Mouse (Mus musculus) C2C12 (cell line): ENCODE measurements around the gene Ddx27. TPM values are rescaled to one million over a fixed set of nuclear protein-coding genes. Genes with fewer than 3 reads are reported as not detected.
"Not testable (repeated sequence)": the region's sequence is repeated elsewhere in the genome, so short reads cannot be mapped to it uniquely, and the experiment has no call there.

Experiments
- H3K27me3 ChIP-seq: one replicate; pipeline ENCODE4 v1.6.1; 2011; ENCODE audit not compliant: control insufficient read depth, insufficient read depth, insufficient read length
- H3K36me3 ChIP-seq: one replicate; pipeline ENCODE4 v1.6.1; 2011; ENCODE audit not compliant: control insufficient read depth, insufficient read depth
- H3K4me3 ChIP-seq: one replicate; pipeline ENCODE4 v1.5.1; 2011; ENCODE audit warnings: mild to moderate bottlenecking, control low read depth; ENCODE audit not compliant: poor library complexity, insufficient read depth, severe bottlenecking
- H3K79me2 ChIP-seq: one replicate; pipeline ENCODE4 v1.6.1; 2011; ENCODE audit not compliant: control insufficient read depth, insufficient read depth
- H3K79me3 ChIP-seq: one replicate; pipeline ENCODE4 v1.6.1; 2011; ENCODE audit warnings: low read depth, control low read depth
- H3ac ChIP-seq: one replicate; pipeline ENCODE3; 2011; ENCODE audit warnings: low read depth; ENCODE audit not compliant: control insufficient read depth, insufficient read length
- CEBPB ChIP-seq: IDR thresholded peaks from one replicate; pipeline ENCODE4 v1.6.1; 2011; ENCODE audit warnings: low read depth, mild to moderate bottlenecking, control low read depth, moderate library complexity
- CTCF ChIP-seq: IDR thresholded peaks from one replicate; pipeline ENCODE4 v1.5.1; 2011; ENCODE audit not compliant: control insufficient read depth, insufficient read depth, insufficient read length
- FOSL1 ChIP-seq: IDR thresholded peaks from one replicate; pipeline ENCODE4 v1.8.0; 2011; ENCODE audit warnings: mild to moderate bottlenecking, low read length; ENCODE audit not compliant: poor library complexity, insufficient read depth, severe bottlenecking
- MAX ChIP-seq: IDR thresholded peaks from one replicate; pipeline ENCODE4 v1.6.1; 2011; ENCODE audit warnings: mild to moderate bottlenecking, control low read depth
- MYOD1 ChIP-seq: IDR thresholded peaks from one replicate; pipeline ENCODE4 v1.6.1; 2011; ENCODE audit warnings: low read depth; ENCODE audit not compliant: control insufficient read depth, insufficient read length
- MYOG ChIP-seq: IDR thresholded peaks from one replicate; pipeline ENCODE4 v1.6.1; 2011; ENCODE audit not compliant: control insufficient read depth, insufficient read length; ENCODE audit errors: extremely low read depth
- USF1 ChIP-seq: IDR thresholded peaks from one replicate; pipeline ENCODE4 v1.6.1; 2011; ENCODE audit warnings: low read depth, mild to moderate bottlenecking, control low read depth, moderate library complexity
- polyA plus RNA-seq: library from polyadenylated mRNA; unstranded; fragments of >200 nt; fragmentation: generic; extraction: Trizol; gene quantifications from one replicate; pipeline ENCODE4 v1.2.1, GENCODE M21; 2012; ENCODE audit warnings: missing spikeins

The Ddx27 gene
- polyA plus RNA-seq, 1 experiment: 76.4 TPM

DNA sequence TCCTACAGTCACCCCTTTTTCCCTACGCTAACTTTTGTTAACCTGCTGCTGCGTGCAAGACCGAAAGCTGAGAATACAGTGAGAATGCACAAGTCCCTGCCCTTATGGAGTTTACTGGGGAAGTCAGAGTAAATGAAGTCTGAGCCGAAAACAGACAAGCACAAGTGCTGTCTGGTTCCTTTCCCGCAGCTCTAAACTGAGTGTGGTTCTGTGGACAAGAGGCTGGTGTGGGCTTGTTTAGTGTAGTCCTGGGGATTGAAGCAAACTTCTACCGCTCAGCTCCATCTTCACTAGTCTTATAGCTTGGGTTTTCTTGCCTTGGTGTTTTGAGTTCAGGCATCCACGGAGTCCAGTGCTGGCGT lies 18.5 kb upstream of the Ddx27 start:
- Histone ChIP-seq H3K4me3 (peak overlapping the region; percentile 84), H3ac (peak overlapping the region; percentile 64), H3K36me3 (no peaks in the 10 kb centered on the region), H3K79me3 (peaks cover 39% of the 10 kb centered on the region), H3K79me2 (peaks cover 46% of the 10 kb centered on the region), H3K27me3 (no peaks in the 10 kb centered on the region)
- TF ChIP-seq FOSL1 (no peak), MAX (no peak), USF1 (no peak), MYOD1 (no peak), CTCF (no peak), CEBPB (no peak), MYOG (no peak)

DNA sequence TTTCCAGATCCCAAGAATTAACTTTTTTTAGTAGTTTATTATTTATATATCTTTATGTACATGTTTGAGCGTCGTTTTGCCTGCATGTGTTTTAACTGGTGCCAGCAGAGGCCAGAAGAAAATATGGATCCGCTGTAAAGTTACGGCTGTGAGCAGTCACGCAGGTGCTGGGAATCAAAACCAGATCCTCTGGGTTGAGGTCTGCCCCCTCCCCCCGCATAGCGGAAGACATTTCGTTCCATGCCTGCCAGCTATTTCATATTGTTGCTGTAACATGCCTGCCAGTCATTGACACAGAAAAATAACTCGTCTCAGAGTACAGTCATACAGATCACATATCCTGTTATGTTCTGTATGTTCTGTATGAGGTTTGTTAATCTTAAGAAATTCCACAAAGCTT lies 13.5 kb upstream of the Ddx27 start:
- H3K79me2 ChIP-seq: no peaks in the 10 kb centered on the region
- H3K79me3 ChIP-seq: no peaks in the 10 kb centered on the region
- H3K27me3 ChIP-seq: peaks cover 4% of the 10 kb centered on the region
- no peak overlapping the region for H3ac ChIP-seq
- TF ChIP-seq CTCF: no peak
- TF ChIP-seq MYOD1: no peak
- no peak for TF ChIP-seq MAX
- TF ChIP-seq CEBPB: no peak
- TF ChIP-seq USF1: no peak
- TF ChIP-seq FOSL1: no peak
- TF ChIP-seq MYOG: no peak
- H3K4me3 ChIP-seq: no peak overlapping the region
- no peaks in the 10 kb centered on the region for H3K36me3 ChIP-seq

DNA sequence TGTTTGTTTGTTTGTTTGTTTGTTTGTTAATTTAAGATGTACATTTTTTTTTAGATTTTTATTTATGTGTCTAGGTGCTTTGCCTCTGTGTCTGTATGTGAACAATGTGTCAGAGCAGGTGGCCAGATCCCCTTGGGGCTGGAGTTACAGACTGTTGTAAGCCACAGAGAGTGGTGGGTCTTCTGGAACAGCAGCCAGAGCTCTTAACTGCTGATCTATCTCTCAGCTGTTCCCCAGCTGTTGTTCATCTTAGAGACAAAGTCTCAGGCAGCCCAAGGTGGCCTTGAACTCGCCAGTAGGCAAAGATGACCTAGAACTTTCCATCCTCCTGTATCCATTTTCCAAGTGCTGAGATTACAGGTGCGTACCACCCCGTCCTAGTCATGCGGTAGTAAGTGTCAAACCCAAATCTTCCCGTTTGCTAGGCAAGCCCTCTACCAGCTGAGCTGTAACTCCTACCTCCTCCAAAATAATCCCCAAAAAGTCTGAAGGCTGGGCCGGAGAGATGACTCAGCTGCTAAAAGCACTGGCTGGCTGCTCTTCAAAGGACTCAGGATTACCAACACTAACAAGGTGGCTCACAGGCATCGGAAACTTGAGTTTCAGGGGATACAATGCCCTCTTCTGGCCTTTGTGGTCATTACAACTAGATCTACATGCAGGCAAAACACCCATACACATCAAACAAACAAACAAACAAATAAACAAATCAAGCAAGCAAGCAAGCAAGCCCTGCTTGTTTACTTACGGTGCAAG lies 10.7 kb upstream of the Ddx27 start:
- Histone ChIP-seq H3K36me3 (no peaks in the 10 kb centered on the region), H3K79me2 (no peaks in the 10 kb centered on the region), H3K4me3 (no peak overlapping the region), H3K27me3 (peaks cover 23% of the 10 kb centered on the region), H3K79me3 (no peaks in the 10 kb centered on the region), H3ac (no peak overlapping the region)
- TF ChIP-seq CEBPB (no peak), USF1 (no peak), MYOD1 (no peak), MYOG (no peak), FOSL1 (no peak), MAX (no peak), CTCF (peak; percentile 17)

DNA sequence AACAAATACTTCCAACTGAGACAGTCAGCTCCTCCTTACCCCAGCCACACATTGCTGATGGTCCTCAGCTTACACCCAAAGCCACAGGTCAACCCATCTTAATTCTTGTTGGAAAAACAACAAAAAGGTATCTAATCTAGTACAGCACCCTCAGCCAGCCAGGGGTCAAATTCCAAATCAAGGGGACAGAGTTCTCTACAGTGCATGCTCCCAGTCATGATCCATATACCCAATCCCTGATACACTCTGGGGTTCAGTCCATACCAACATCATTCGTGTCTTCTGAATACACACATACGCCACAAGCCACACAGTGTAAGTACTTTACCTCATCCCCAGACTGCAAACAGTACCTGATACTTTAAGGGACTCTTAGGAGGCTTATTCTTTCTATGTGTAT lies 8.6 kb upstream of the Ddx27 start:
- Histone ChIP-seq H3K27me3 (peaks cover 28% of the 10 kb centered on the region), H3K4me3 (no peak overlapping the region), H3K36me3 (no peaks in the 10 kb centered on the region), H3K79me3 (no peaks in the 10 kb centered on the region), H3ac (no peak overlapping the region), H3K79me2 (no peaks in the 10 kb centered on the region)
- TF ChIP-seq CTCF (no peak), CEBPB (no peak), MYOD1 (no peak), FOSL1 (no peak), MAX (no peak), MYOG (no peak), USF1 (no peak)

DNA sequence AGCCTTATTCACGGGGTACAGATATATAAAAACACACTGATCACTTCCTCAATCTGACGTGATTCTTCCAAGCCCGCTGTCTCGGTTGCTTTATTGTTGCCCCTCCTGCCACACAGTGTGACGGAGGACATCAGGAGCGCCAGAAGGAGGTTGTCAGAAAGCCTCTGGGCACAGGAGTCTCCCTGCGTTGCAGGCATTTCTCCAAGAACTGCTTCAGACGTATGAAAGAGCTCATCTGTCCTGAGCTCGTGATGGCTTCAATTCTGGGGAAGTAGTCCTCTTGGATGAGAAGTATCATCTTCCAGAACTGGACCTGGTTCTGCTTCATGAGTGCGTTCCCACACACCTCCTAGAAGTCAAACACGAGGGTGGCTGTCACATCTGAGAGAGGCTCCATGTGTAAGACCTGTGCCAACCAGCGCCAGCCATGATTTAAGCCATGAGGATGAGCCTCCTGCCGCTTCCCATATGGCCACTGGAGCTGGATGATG lies 7.9 kb upstream of the Ddx27 start:
- no peaks in the 10 kb centered on the region for H3K79me2 ChIP-seq

DNA sequence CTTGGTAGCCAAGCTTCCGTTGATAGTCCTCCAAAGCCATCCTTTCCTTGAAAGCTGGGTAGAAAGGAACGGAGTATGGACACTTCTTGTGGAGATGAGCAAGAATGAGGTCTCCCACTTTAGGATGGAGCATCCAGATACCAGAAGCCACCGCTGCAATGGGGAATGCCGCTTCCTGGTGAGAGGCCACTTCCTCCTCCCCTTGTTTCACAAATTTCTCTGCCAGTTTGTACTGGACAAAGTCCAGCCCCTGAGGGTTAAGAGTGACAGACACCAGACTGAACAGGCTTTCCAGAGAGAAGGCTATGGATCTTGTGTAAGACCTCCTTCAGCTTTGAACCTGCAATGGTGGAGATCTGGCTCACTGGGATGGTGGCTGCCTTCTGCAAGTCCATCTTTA lies 7.4 kb upstream of the Ddx27 start:
- H3ac ChIP-seq, H3K4me3 ChIP-seq, H3K79me3 ChIP-seq, H3K36me3 ChIP-seq, H3K79me2 ChIP-seq: not testable (repeated sequence)
- H3K27me3 ChIP-seq: peaks cover 28% of the 10 kb centered on the region

More for the DNA sequence above, 7.9 kb upstream of the Ddx27 start:
- H3ac ChIP-seq: no peak overlapping the region
- no peaks in the 10 kb centered on the region for H3K36me3 ChIP-seq
- no peaks in the 10 kb centered on the region for H3K79me3 ChIP-seq
- TF ChIP-seq FOSL1: no peak
- no peak overlapping the region for H3K4me3 ChIP-seq
- peaks cover 28% of the 10 kb centered on the region for H3K27me3 ChIP-seq
